Mouse (Mus musculus): ENCODE results near the gene Cyp4f39. TPM values are rescaled to one million over a fixed set of nuclear protein-coding genes. Genes with fewer than 3 reads are reported as not detected.

Cyp4f39 gene
- polyA plus RNA-seq, 1 experiment from 2014 or later, result 4.9 TPM

- Histone ChIP-seq H3K9ac (replicated peaks; ENCODE audit: low read depth) (no peak overlapping the region), H3K4me3 (ENCODE audit: low read depth, low read length) (no peak overlapping the region), H3K36me3 (ENCODE audit: insufficient read depth, low read length) (no peaks in the 10 kb centered on the region), H3K9me3 (ENCODE audit: low read length) (no peaks in the 10 kb centered on the region), H3K27ac (ENCODE audit: low read length) (no peak overlapping the region), H3K27me3 (replicated peaks; ENCODE audit: insufficient read depth, low read length) (0 out of 2 replicates have a peak, but pooled peaks cover 7% of the 10 kb centered on the region), H3K4me2 (replicated peaks; ENCODE audit: low read depth, low read length) (no peak overlapping the region), H3K4me1 (ENCODE audit: insufficient read depth, low read depth, low read length) (no peaks in the 10 kb centered on the region)
- ATAC-seq (no peak), DNase-seq (ENCODE audit: low spot score) (no peak)
- 13% methylated on average over 2 of the region's 2 CpGs for WGBS
- TF ChIP-seq EP300 (IDR thresholded peaks at IDR 0.05) (no peak), CTCF (IDR thresholded peaks at IDR 0.05) (no peak)
Observed at GRCm38 (mm10) chr17:32419989-32420388, 32.5 kb upstream of the Cyp4f39 start.

- H3K27me3 ChIP-seq (replicated peaks; ENCODE audit: insufficient read depth, low read length), result 0 out of 2 replicates have a peak, but pooled peaks cover 3% of the 10 kb centered on the region
- H3K4me3 ChIP-seq (ENCODE audit: low read depth, low read length), result no peak overlapping the region
- no peak for TF ChIP-seq CTCF (IDR thresholded peaks at IDR 0.05)
- TF ChIP-seq EP300 (IDR thresholded peaks at IDR 0.05), result no peak
- ATAC-seq, result no peak
- H3K4me1 ChIP-seq (ENCODE audit: insufficient read depth, low read depth, low read length), result no peaks in the 10 kb centered on the region
- H3K36me3 ChIP-seq (ENCODE audit: insufficient read depth, low read length), result no peaks in the 10 kb centered on the region
- no peak for DNase-seq (ENCODE audit: low spot score)
- no peak overlapping the region for H3K9ac ChIP-seq (replicated peaks; ENCODE audit: low read depth)
- H3K27ac ChIP-seq (ENCODE audit: low read length), result no peak overlapping the region
- H3K4me2 ChIP-seq (replicated peaks; ENCODE audit: low read depth, low read length), result no peak overlapping the region
- H3K9me3 ChIP-seq (ENCODE audit: low read length), result no peaks in the 10 kb centered on the region
- WGBS, result 73% methylated on average over 8 of the region's 8 CpGs
Observed at GRCm38 (mm10) chr17:32420781-32421180, 31.7 kb upstream of the Cyp4f39 start.

GRCm38 (mm10) chr17:32424034-32424433, 28.5 kb upstream of the Cyp4f39 start, which contains the start of gene Pglyrp2:
TSS of gene Pglyrp2 (minus strand) at chr17:32424167.
- no peaks in the 10 kb centered on the region for H3K9me3 ChIP-seq (ENCODE audit: low read length)
- H3K9ac ChIP-seq (replicated peaks; ENCODE audit: low read depth), result no peak within 1 kb of the TSS
- 83% methylated on average over 2 of the region's 2 CpGs for WGBS
- no peak within 1 kb of the TSS for H3K4me2 ChIP-seq (replicated peaks; ENCODE audit: low read depth, low read length)
- H3K4me1 ChIP-seq (ENCODE audit: insufficient read depth, low read depth, low read length), result no peaks in the 10 kb centered on the region
- H3K27ac ChIP-seq (ENCODE audit: low read length), result no peak within 1 kb of the TSS
- no peak within 1 kb of the TSS for H3K4me3 ChIP-seq (ENCODE audit: low read depth, low read length)
- TF ChIP-seq CTCF (IDR thresholded peaks at IDR 0.05) (no peak), EP300 (IDR thresholded peaks at IDR 0.05) (no peak)
- no peaks in the 10 kb centered on the region for H3K36me3 ChIP-seq (ENCODE audit: insufficient read depth, low read length)
- no peaks in the 10 kb centered on the region for H3K27me3 ChIP-seq (replicated peaks; ENCODE audit: insufficient read depth, low read length)
- ATAC-seq, result no peak
- no peak for DNase-seq (ENCODE audit: low spot score)

- no peaks in the 10 kb centered on the region for H3K27me3 ChIP-seq (replicated peaks; ENCODE audit: insufficient read depth, low read length)
- no peak for ATAC-seq
- H3K4me3 ChIP-seq (ENCODE audit: low read depth, low read length), result no peak overlapping the region
- no peak overlapping the region for H3K9ac ChIP-seq (replicated peaks; ENCODE audit: low read depth)
- no peak for TF ChIP-seq CTCF (IDR thresholded peaks at IDR 0.05)
- TF ChIP-seq EP300 (IDR thresholded peaks at IDR 0.05), result no peak
- H3K9me3 ChIP-seq (ENCODE audit: low read length), result no peaks in the 10 kb centered on the region
- no peak overlapping the region for H3K4me2 ChIP-seq (replicated peaks; ENCODE audit: low read depth, low read length)
- H3K4me1 ChIP-seq (ENCODE audit: insufficient read depth, low read depth, low read length), result no peaks in the 10 kb centered on the region
- no peaks in the 10 kb centered on the region for H3K36me3 ChIP-seq (ENCODE audit: insufficient read depth, low read length)
- H3K27ac ChIP-seq (ENCODE audit: low read length), result no peak overlapping the region
- no peak for DNase-seq (ENCODE audit: low spot score)
Observed at GRCm38 (mm10) chr17:32426610-32427009, 25.9 kb upstream of the Cyp4f39 start.

GRCm38 (mm10) chr17:32431972-32432371, 20.6 kb upstream of the Cyp4f39 start:
- H3K36me3 ChIP-seq (ENCODE audit: insufficient read depth, low read length), result no peaks in the 10 kb centered on the region
- 49% methylated on average over 3 of the region's 3 CpGs for WGBS
- H3K4me2 ChIP-seq (replicated peaks; ENCODE audit: low read depth, low read length), result no peak overlapping the region
- peak; percentile 76 for DNase-seq (ENCODE audit: low spot score)
- H3K9ac ChIP-seq (replicated peaks; ENCODE audit: low read depth), result no peak overlapping the region
- H3K27ac ChIP-seq (ENCODE audit: low read length), result no peak overlapping the region
- H3K9me3 ChIP-seq (ENCODE audit: low read length), result no peaks in the 10 kb centered on the region
- no peak for ATAC-seq
- no peak overlapping the region for H3K4me3 ChIP-seq (ENCODE audit: low read depth, low read length)
- H3K4me1 ChIP-seq (ENCODE audit: insufficient read depth, low read depth, low read length), result no peaks in the 10 kb centered on the region
- no peak for TF ChIP-seq EP300 (IDR thresholded peaks at IDR 0.05)
- peak; percentile 68 for TF ChIP-seq CTCF (IDR thresholded peaks at IDR 0.05)
- H3K27me3 ChIP-seq (replicated peaks; ENCODE audit: insufficient read depth, low read length), result no peaks in the 10 kb centered on the region

GRCm38 (mm10) chr17:32434324-32434723, 18.2 kb upstream of the Cyp4f39 start:
- DNase-seq (ENCODE audit: low spot score) (no peak), ATAC-seq (no peak)
- no peak overlapping the region for H3K27ac ChIP-seq (ENCODE audit: low read length)
- H3K9me3 ChIP-seq (ENCODE audit: low read length), result no peaks in the 10 kb centered on the region
- no peaks in the 10 kb centered on the region for H3K27me3 ChIP-seq (replicated peaks; ENCODE audit: insufficient read depth, low read length)
- 40% methylated on average over 4 of the region's 4 CpGs for WGBS
- no peak overlapping the region for H3K4me3 ChIP-seq (ENCODE audit: low read depth, low read length)
- H3K4me2 ChIP-seq (replicated peaks; ENCODE audit: low read depth, low read length), result no peak overlapping the region
- H3K36me3 ChIP-seq (ENCODE audit: insufficient read depth, low read length), result no peaks in the 10 kb centered on the region
- TF ChIP-seq EP300 (IDR thresholded peaks at IDR 0.05) (no peak), CTCF (IDR thresholded peaks at IDR 0.05) (no peak)
- H3K9ac ChIP-seq (replicated peaks; ENCODE audit: low read depth), result no peak overlapping the region
- no peaks in the 10 kb centered on the region for H3K4me1 ChIP-seq (ENCODE audit: insufficient read depth, low read depth, low read length)

- 67% methylated on average over 5 of the region's 5 CpGs for WGBS
- Histone ChIP-seq H3K9me3 (ENCODE audit: low read length) (no peaks in the 10 kb centered on the region), H3K4me1 (ENCODE audit: insufficient read depth, low read depth, low read length) (no peaks in the 10 kb centered on the region), H3K4me2 (replicated peaks; ENCODE audit: low read depth, low read length) (no peak overlapping the region), H3K4me3 (ENCODE audit: low read depth, low read length) (no peak overlapping the region), H3K27me3 (replicated peaks; ENCODE audit: insufficient read depth, low read length) (no peaks in the 10 kb centered on the region), H3K9ac (replicated peaks; ENCODE audit: low read depth) (no peak overlapping the region), H3K36me3 (ENCODE audit: insufficient read depth, low read length) (no peaks in the 10 kb centered on the region), H3K27ac (ENCODE audit: low read length) (no peak overlapping the region)
- DNase-seq (ENCODE audit: low spot score) (no peak), ATAC-seq (no peak)
- TF ChIP-seq CTCF (IDR thresholded peaks at IDR 0.05), result no peak
- TF ChIP-seq EP300 (IDR thresholded peaks at IDR 0.05), result no peak
Observed at GRCm38 (mm10) chr17:32435151-32435550, 17.4 kb upstream of the Cyp4f39 start.

Measured in lung, postnatal 0 days (tissue).